Mouse (Mus musculus): ENCODE measurements around the gene Necab3. TPM values are rescaled to one million over a fixed set of nuclear protein-coding genes. Genes with fewer than 3 reads are reported as not detected.

Gene Necab3
- polyA plus RNA-seq, 1 experiment from 2014 or later, result 1.6 TPM

Other genes with a start within 250 kb of the Necab3 start
- 15.7 and 18.7 TPM in 2 replicates for gene Cdk5rap1, start 185.9 kb downstream of the Necab3 start, polyA plus RNA-seq (2016; fragmentation: Nextera tagmentation; extraction: Ambion mirVana)
- gene Snta1, start 150.8 kb downstream of the Necab3 start, polyA plus RNA-seq (2016; fragmentation: Nextera tagmentation; extraction: Ambion mirVana), result 28.1 and 42.0 TPM in 2 replicates
- gene Cbfa2t2, start 122.4 kb downstream of the Necab3 start, polyA plus RNA-seq (2016; fragmentation: Nextera tagmentation; extraction: Ambion mirVana), result 37.3 and 44.6 TPM in 2 replicates
- 1.2 and 1.5 TPM in 2 replicates for gene 1700003F12Rik, start 11.8 kb downstream of the Necab3 start, polyA plus RNA-seq (2016; fragmentation: Nextera tagmentation; extraction: Ambion mirVana)
- gene Actl10, start 7.1 kb downstream of the Necab3 start, polyA plus RNA-seq (2016; fragmentation: Nextera tagmentation; extraction: Ambion mirVana), result 0.31 and 0.43 TPM in 2 replicates
- gene E2f1, start 11.0 kb upstream of the Necab3 start, polyA plus RNA-seq (2016; fragmentation: Nextera tagmentation; extraction: Ambion mirVana), result 18.0 and 18.6 TPM in 2 replicates
- gene Pxmp4, start 44.8 kb upstream of the Necab3 start, polyA plus RNA-seq (2016; fragmentation: Nextera tagmentation; extraction: Ambion mirVana), result 19.9 and 21.5 TPM in 2 replicates
- gene Zfp341, start 54.4 kb upstream of the Necab3 start, polyA plus RNA-seq (2016; fragmentation: Nextera tagmentation; extraction: Ambion mirVana), result 0.87 and 0.95 TPM in 2 replicates
- gene 4930519P11Rik, start 54.5 kb upstream of the Necab3 start, polyA plus RNA-seq (2016; fragmentation: Nextera tagmentation; extraction: Ambion mirVana), result 0.32 and 0.69 TPM in 2 replicates
- 13.5 and 17.4 TPM in 2 replicates for gene Chmp4b, start 92.8 kb upstream of the Necab3 start, polyA plus RNA-seq (2016; fragmentation: Nextera tagmentation; extraction: Ambion mirVana)
- not detected in 2 replicates for gene Gm14214, start 211.1 kb upstream of the Necab3 start, polyA plus RNA-seq (2016; fragmentation: Nextera tagmentation; extraction: Ambion mirVana)
- gene Raly, start 232.2 kb upstream of the Necab3 start, polyA plus RNA-seq (2016; fragmentation: Nextera tagmentation; extraction: Ambion mirVana), result 36.3 and 48.9 TPM in 2 replicates
- gene a, start 232.5 kb upstream of the Necab3 start, polyA plus RNA-seq (2016; fragmentation: Nextera tagmentation; extraction: Ambion mirVana), result 0.78 and 2.5 TPM in 2 replicates